Mouse (Mus musculus): ENCODE data around the gene Insig2. TPM values are rescaled to one million over a fixed set of nuclear protein-coding genes. Genes with fewer than 3 reads are reported as not detected.

Gene Insig2
- polyA plus RNA-seq, 1 experiment from 2014 or later: 23.8 TPM

- DNase-seq (ENCODE audit: low spot score): no peak
- H3K4me3 ChIP-seq (ENCODE audit: low read depth, low read length): no peak overlapping the region
- H3K27ac ChIP-seq (ENCODE audit: low read depth, low read length): no peak overlapping the region
- no peaks in the 10 kb centered on the region for H3K36me3 ChIP-seq (ENCODE audit: control insufficient read depth, insufficient read depth, low read length)
- no peaks in the 10 kb centered on the region for H3K4me1 ChIP-seq (ENCODE audit: control insufficient read depth, insufficient read depth, low read length)
- H3K27me3 ChIP-seq (replicated peaks; ENCODE audit: control insufficient read depth, insufficient read depth, low read length): no peaks in the 10 kb centered on the region
- ATAC-seq: no peak
- H3K9me3 ChIP-seq (replicated peaks; ENCODE audit: control insufficient read depth, low read length): no peaks in the 10 kb centered on the region
- H3K9ac ChIP-seq (ENCODE audit: low read length): no peak overlapping the region
- H3K4me2 ChIP-seq (ENCODE audit: low read length): no peak overlapping the region
- WGBS: 85% methylated on average over 12 of the region's 12 CpGs
Observed at GRCm38 (mm10) chr1:121359680-121360079, 27.3 kb upstream of the Insig2 start.

- H3K4me3 ChIP-seq (ENCODE audit: low read depth, low read length): no peak overlapping the region
- H3K27ac ChIP-seq (ENCODE audit: low read depth, low read length): no peak overlapping the region
- H3K27me3 ChIP-seq (replicated peaks; ENCODE audit: control insufficient read depth, insufficient read depth, low read length): no peaks in the 10 kb centered on the region
- no peaks in the 10 kb centered on the region for H3K4me1 ChIP-seq (ENCODE audit: control insufficient read depth, insufficient read depth, low read length)
- H3K9ac ChIP-seq (ENCODE audit: low read length): no peak overlapping the region
- H3K4me2 ChIP-seq (ENCODE audit: low read length): no peak overlapping the region
- no peak for ATAC-seq
- H3K36me3 ChIP-seq (ENCODE audit: control insufficient read depth, insufficient read depth, low read length): no peaks in the 10 kb centered on the region
- no peak for DNase-seq (ENCODE audit: low spot score)
- no peaks in the 10 kb centered on the region for H3K9me3 ChIP-seq (replicated peaks; ENCODE audit: control insufficient read depth, low read length)
Observed at GRCm38 (mm10) chr1:121353779-121354178, 21.4 kb upstream of the Insig2 start.

GRCm38 (mm10) chr1:121351037-121351436 is 18.6 kb upstream of the Insig2 start:
- no peaks in the 10 kb centered on the region for H3K4me1 ChIP-seq (ENCODE audit: control insufficient read depth, insufficient read depth, low read length)
- no peaks in the 10 kb centered on the region for H3K9me3 ChIP-seq (replicated peaks; ENCODE audit: control insufficient read depth, low read length)
- DNase-seq (ENCODE audit: low spot score): no peak
- ATAC-seq: no peak
- WGBS: 93% methylated on average over 3 of the region's 3 CpGs
- no peak overlapping the region for H3K9ac ChIP-seq (ENCODE audit: low read length)
- H3K4me2 ChIP-seq (ENCODE audit: low read length): no peak overlapping the region
- no peaks in the 10 kb centered on the region for H3K36me3 ChIP-seq (ENCODE audit: control insufficient read depth, insufficient read depth, low read length)
- no peak overlapping the region for H3K27ac ChIP-seq (ENCODE audit: low read depth, low read length)
- H3K27me3 ChIP-seq (replicated peaks; ENCODE audit: control insufficient read depth, insufficient read depth, low read length): no peaks in the 10 kb centered on the region
- H3K4me3 ChIP-seq (ENCODE audit: low read depth, low read length): no peak overlapping the region

GRCm38 (mm10) chr1:121350616-121351015 is 18.2 kb upstream of the Insig2 start:
- H3K36me3 ChIP-seq (ENCODE audit: control insufficient read depth, insufficient read depth, low read length): no peaks in the 10 kb centered on the region
- WGBS: 94% methylated on average over 13 of the region's 13 CpGs
- H3K9ac ChIP-seq (ENCODE audit: low read length): no peak overlapping the region
- no peaks in the 10 kb centered on the region for H3K27me3 ChIP-seq (replicated peaks; ENCODE audit: control insufficient read depth, insufficient read depth, low read length)
- no peak overlapping the region for H3K27ac ChIP-seq (ENCODE audit: low read depth, low read length)
- ATAC-seq (no peak), DNase-seq (ENCODE audit: low spot score) (no peak)
- no peaks in the 10 kb centered on the region for H3K4me1 ChIP-seq (ENCODE audit: control insufficient read depth, insufficient read depth, low read length)
- H3K9me3 ChIP-seq (replicated peaks; ENCODE audit: control insufficient read depth, low read length): no peaks in the 10 kb centered on the region
- H3K4me2 ChIP-seq (ENCODE audit: low read length): no peak overlapping the region
- H3K4me3 ChIP-seq (ENCODE audit: low read depth, low read length): no peak overlapping the region

- no peaks in the 10 kb centered on the region for H3K27me3 ChIP-seq (replicated peaks; ENCODE audit: control insufficient read depth, insufficient read depth, low read length)
- no peak overlapping the region for H3K4me3 ChIP-seq (ENCODE audit: low read depth, low read length)
- no peak overlapping the region for H3K4me2 ChIP-seq (ENCODE audit: low read length)
- no peaks in the 10 kb centered on the region for H3K4me1 ChIP-seq (ENCODE audit: control insufficient read depth, insufficient read depth, low read length)
- H3K36me3 ChIP-seq (ENCODE audit: control insufficient read depth, insufficient read depth, low read length): no peaks in the 10 kb centered on the region
- ATAC-seq: no peak
- no peak overlapping the region for H3K27ac ChIP-seq (ENCODE audit: low read depth, low read length)
- 80% methylated on average over 4 of the region's 4 CpGs for WGBS
- no peak overlapping the region for H3K9ac ChIP-seq (ENCODE audit: low read length)
- H3K9me3 ChIP-seq (replicated peaks; ENCODE audit: control insufficient read depth, low read length): no peaks in the 10 kb centered on the region
- no peak for DNase-seq (ENCODE audit: low spot score)
Observed at GRCm38 (mm10) chr1:121348875-121349847, 16.8 kb upstream of the Insig2 start.

GRCm38 (mm10) chr1:121343966-121344365 is 11.6 kb upstream of the Insig2 start:
- ATAC-seq (no peak), DNase-seq (ENCODE audit: low spot score) (no peak)
- 76% methylated on average over 5 of the region's 5 CpGs for WGBS

GRCm38 (mm10) chr1:121335789-121336188 is 3.4 kb upstream of the Insig2 start:
- no peaks in the 10 kb centered on the region for H3K4me1 ChIP-seq (ENCODE audit: control insufficient read depth, insufficient read depth, low read length)
- H3K27ac ChIP-seq (ENCODE audit: low read depth, low read length): no peak overlapping the region
- no peaks in the 10 kb centered on the region for H3K27me3 ChIP-seq (replicated peaks; ENCODE audit: control insufficient read depth, insufficient read depth, low read length)
- H3K4me3 ChIP-seq (ENCODE audit: low read depth, low read length): no peak overlapping the region
- DNase-seq (ENCODE audit: low spot score): no peak
- H3K4me2 ChIP-seq (ENCODE audit: low read length): no peak overlapping the region
- no peak for ATAC-seq
- H3K9me3 ChIP-seq (replicated peaks; ENCODE audit: control insufficient read depth, low read length): no peaks in the 10 kb centered on the region
- no peak overlapping the region for H3K9ac ChIP-seq (ENCODE audit: low read length)
- 83% methylated on average over 4 of the region's 4 CpGs for WGBS
- no peaks in the 10 kb centered on the region for H3K36me3 ChIP-seq (ENCODE audit: control insufficient read depth, insufficient read depth, low read length)

More at GRCm38 (mm10) chr1:121343966-121344365, 11.6 kb upstream of the Insig2 start:
- H3K27me3 ChIP-seq (replicated peaks; ENCODE audit: control insufficient read depth, insufficient read depth, low read length): no peaks in the 10 kb centered on the region
- no peaks in the 10 kb centered on the region for H3K9me3 ChIP-seq (replicated peaks; ENCODE audit: control insufficient read depth, low read length)
- H3K27ac ChIP-seq (ENCODE audit: low read depth, low read length): no peak overlapping the region
- H3K9ac ChIP-seq (ENCODE audit: low read length): no peak overlapping the region
- H3K4me2 ChIP-seq (ENCODE audit: low read length): no peak overlapping the region
- no peaks in the 10 kb centered on the region for H3K36me3 ChIP-seq (ENCODE audit: control insufficient read depth, insufficient read depth, low read length)
- no peak overlapping the region for H3K4me3 ChIP-seq (ENCODE audit: low read depth, low read length)
- H3K4me1 ChIP-seq (ENCODE audit: control insufficient read depth, insufficient read depth, low read length): no peaks in the 10 kb centered on the region

- Histone ChIP-seq H3K9me3 (replicated peaks; ENCODE audit: control insufficient read depth, low read length) (no peaks in the 10 kb centered on the region), H3K9ac (ENCODE audit: low read length) (no peak overlapping the region), H3K27ac (ENCODE audit: low read depth, low read length) (no peak overlapping the region), H3K36me3 (ENCODE audit: control insufficient read depth, insufficient read depth, low read length) (no peaks in the 10 kb centered on the region), H3K4me1 (ENCODE audit: control insufficient read depth, insufficient read depth, low read length) (peaks cover 1% of the 10 kb centered on the region), H3K4me3 (ENCODE audit: low read depth, low read length) (no peak overlapping the region), H3K27me3 (replicated peaks; ENCODE audit: control insufficient read depth, insufficient read depth, low read length) (no peaks in the 10 kb centered on the region), H3K4me2 (ENCODE audit: low read length) (no peak overlapping the region)
- WGBS: 91% methylated on average over 4 of the region's 4 CpGs
- no peak for ATAC-seq
- DNase-seq (ENCODE audit: low spot score): no peak
Observed at GRCm38 (mm10) chr1:121333986-121334703, 1.8 kb upstream of the Insig2 start.

GRCm38 (mm10) chr1:121330621-121331020 is 1.8 kb downstream of the Insig2 start:
- peaks cover 15% of the 10 kb centered on the region for H3K4me1 ChIP-seq (ENCODE audit: control insufficient read depth, insufficient read depth, low read length)
- ATAC-seq: no peak
- H3K27ac ChIP-seq (ENCODE audit: low read depth, low read length): no peak overlapping the region
- H3K9ac ChIP-seq (ENCODE audit: low read length): no peak overlapping the region
- no peaks in the 10 kb centered on the region for H3K36me3 ChIP-seq (ENCODE audit: control insufficient read depth, insufficient read depth, low read length)
- H3K4me3 ChIP-seq (ENCODE audit: low read depth, low read length): no peak overlapping the region
- DNase-seq (ENCODE audit: low spot score): no peak
- WGBS: 83% methylated on average over 2 of the region's 2 CpGs
- no peaks in the 10 kb centered on the region for H3K27me3 ChIP-seq (replicated peaks; ENCODE audit: control insufficient read depth, insufficient read depth, low read length)
- no peak overlapping the region for H3K4me2 ChIP-seq (ENCODE audit: low read length)
- H3K9me3 ChIP-seq (replicated peaks; ENCODE audit: control insufficient read depth, low read length): no peaks in the 10 kb centered on the region

All from forebrain, embryonic 14.5 days (tissue).